Mouse (Mus musculus): ENCODE results near the gene Clca3a1. TPM values are rescaled to one million over a fixed set of nuclear protein-coding genes. Genes with fewer than 3 reads are reported as not detected.
A peak's percentile ranks its signal among the peaks of the same experiment; 100 is the strongest.

The Clca3a1 gene
- polyA plus RNA-seq, 1 experiment from 2014 or later: 2.5 TPM

DNA sequence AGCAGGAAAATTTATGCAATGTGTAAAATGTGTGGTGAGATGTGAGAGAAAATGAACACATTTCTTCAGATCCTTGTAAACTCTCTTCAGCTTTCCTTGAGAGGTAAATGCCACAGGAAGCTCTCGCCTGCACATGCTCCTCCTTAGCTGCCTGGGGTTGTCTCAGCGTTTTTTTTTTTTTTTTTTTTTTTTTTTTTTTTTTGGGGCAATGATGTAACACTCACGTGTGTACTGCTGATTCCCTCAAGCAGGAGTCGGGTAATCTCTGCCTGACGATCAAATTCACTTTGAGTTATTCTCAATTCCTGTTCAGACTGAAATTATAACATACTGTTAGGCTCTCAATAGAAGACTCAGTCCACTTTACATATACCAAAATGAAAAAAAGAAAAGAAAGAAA, 63.6 kb downstream of the Clca3a1 start:
- Histone ChIP-seq H3K27ac (replicated peaks) (no peak overlapping the region), H3K9ac (no peak overlapping the region)

DNA sequence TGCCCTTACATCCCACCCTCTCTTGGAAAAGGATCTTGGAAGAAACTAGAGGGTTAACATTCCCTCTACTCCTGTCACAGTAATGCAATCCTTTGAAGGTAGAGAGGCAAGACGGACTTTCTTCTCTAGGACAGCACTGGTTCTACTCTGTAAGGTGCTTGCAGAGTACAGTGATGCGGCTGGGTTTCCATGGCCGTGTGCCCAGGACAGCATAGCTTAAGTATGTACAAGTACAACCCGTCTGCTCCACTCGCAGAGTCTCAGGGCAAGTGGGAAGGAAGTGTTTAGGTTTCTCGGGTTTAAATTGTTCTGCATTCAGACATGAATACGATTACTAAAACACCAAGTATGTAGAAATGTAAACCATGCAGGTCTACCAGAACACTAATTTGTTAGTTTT, 65.8 kb downstream of the Clca3a1 start:
- Histone ChIP-seq H3K9ac (no peak overlapping the region), H3K4me3 (replicated peaks) (no peak overlapping the region), H3K4me1 (no peaks in the 10 kb centered on the region), H3K4me2 (replicated peaks) (no peak overlapping the region), H3K9me3 (replicated peaks) (no peaks in the 10 kb centered on the region), H3K27me3 (no peaks in the 10 kb centered on the region), H3K36me3 (peaks cover 55% of the 10 kb centered on the region), H3K27ac (replicated peaks) (no peak overlapping the region)
- no peak for ATAC-seq (ENCODE audit: insufficient number of reproducible peaks, low FRiP score, low TSS enrichment, low read depth)
- WGBS: 74% methylated on average over 7 of the region's 7 CpGs

More for the DNA sequence above, 63.6 kb downstream of the Clca3a1 start:
- Histone ChIP-seq H3K4me1 (no peaks in the 10 kb centered on the region), H3K9me3 (replicated peaks) (no peaks in the 10 kb centered on the region), H3K27me3 (no peaks in the 10 kb centered on the region), H3K4me2 (replicated peaks) (no peak overlapping the region), H3K4me3 (replicated peaks) (no peak overlapping the region), H3K36me3 (peaks cover 52% of the 10 kb centered on the region)
- no peak for ATAC-seq (ENCODE audit: insufficient number of reproducible peaks, low FRiP score, low TSS enrichment, low read depth)
- 49% methylated on average over 5 of the region's 5 CpGs for WGBS

DNA sequence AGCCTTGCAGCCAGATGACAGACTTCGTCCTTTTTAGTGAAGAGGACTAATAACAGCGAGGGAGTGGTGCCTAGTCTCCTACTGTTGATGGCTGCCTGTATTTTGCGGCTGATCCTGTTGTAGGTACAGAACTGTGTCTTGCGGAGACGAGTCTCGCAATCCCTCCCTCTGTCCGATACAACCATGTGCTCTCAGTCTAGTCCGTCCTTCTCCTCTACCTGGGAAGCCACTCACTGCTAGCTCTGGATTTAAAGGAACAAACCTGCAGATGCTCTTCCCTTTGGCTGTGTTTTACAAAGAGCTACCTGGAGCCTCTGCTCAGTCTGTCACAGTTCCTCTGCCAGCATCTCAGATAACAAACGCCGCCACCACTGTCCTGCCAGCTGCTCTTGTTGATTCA, 66.7 kb downstream of the Clca3a1 start:
- no peak for ATAC-seq (ENCODE audit: insufficient number of reproducible peaks, low FRiP score, low TSS enrichment, low read depth)
- H3K9me3 ChIP-seq (replicated peaks): no peaks in the 10 kb centered on the region
- 95% methylated on average over 10 of the region's 10 CpGs for WGBS
- H3K36me3 ChIP-seq: peaks cover 55% of the 10 kb centered on the region
- no peaks in the 10 kb centered on the region for H3K4me1 ChIP-seq
- H3K9ac ChIP-seq: no peak overlapping the region
- H3K4me3 ChIP-seq (replicated peaks): no peak overlapping the region
- no peak overlapping the region for H3K4me2 ChIP-seq (replicated peaks)
- no peak overlapping the region for H3K27ac ChIP-seq (replicated peaks)
- no peaks in the 10 kb centered on the region for H3K27me3 ChIP-seq

DNA sequence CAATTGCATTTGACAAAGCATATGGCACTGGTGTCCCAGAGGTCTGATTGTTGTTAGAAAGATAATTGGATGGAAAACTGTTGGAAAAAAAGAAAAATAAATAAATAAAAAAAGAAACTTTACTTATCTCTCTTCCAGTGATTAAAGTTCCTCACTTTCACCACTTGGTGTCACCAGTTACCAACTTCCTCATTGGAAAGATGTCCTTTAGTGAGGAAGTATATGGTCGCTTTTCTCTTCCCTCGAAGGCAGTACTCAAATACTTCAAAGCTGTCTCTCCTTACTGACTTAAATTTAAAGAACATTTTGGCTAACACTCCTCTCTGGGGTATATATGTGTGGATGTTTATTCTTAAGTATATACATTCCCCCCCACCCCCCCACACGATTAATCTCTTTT, 68.7 kb downstream of the Clca3a1 start:
- Histone ChIP-seq H3K4me3 (replicated peaks) (no peak overlapping the region), H3K4me1 (no peaks in the 10 kb centered on the region), H3K9ac (no peak overlapping the region), H3K36me3 (peaks cover 47% of the 10 kb centered on the region), H3K27me3 (no peaks in the 10 kb centered on the region), H3K27ac (replicated peaks) (no peak overlapping the region), H3K9me3 (replicated peaks) (no peaks in the 10 kb centered on the region), H3K4me2 (replicated peaks) (no peak overlapping the region)
- WGBS: 48% methylated on average over 3 of the region's 3 CpGs
- ATAC-seq (ENCODE audit: insufficient number of reproducible peaks, low FRiP score, low TSS enrichment, low read depth): no peak

DNA sequence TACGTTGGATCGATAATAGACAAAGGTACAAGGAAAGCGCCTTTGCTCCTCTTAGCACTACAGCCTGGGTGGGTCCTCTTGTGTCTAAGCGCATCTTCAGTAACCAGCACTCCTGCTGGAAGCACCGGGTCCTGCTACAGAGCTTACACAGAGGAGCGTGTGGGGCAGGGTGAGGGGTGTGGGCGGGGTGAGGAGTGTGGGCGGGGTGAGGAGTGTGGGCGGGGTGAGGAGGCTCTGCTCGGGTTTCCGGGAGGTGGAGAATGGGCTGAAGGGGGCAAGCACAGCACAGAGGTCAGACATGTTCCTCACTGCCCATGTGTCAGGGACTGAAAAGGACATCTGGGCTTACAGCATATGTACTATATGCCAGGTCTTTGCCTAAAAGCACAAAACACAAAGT, 71.5 kb downstream of the Clca3a1 start:
- no peaks in the 10 kb centered on the region for H3K4me1 ChIP-seq
- no peak overlapping the region for H3K27ac ChIP-seq (replicated peaks)
- H3K9ac ChIP-seq: no peak overlapping the region
- H3K9me3 ChIP-seq (replicated peaks): no peaks in the 10 kb centered on the region
- 21% methylated on average over 11 of the region's 11 CpGs for WGBS
- no peaks in the 10 kb centered on the region for H3K27me3 ChIP-seq
- H3K4me3 ChIP-seq (replicated peaks): no peak overlapping the region
- H3K36me3 ChIP-seq: peaks cover 38% of the 10 kb centered on the region
- H3K4me2 ChIP-seq (replicated peaks): no peak overlapping the region
- peak; percentile 72 for ATAC-seq (ENCODE audit: insufficient number of reproducible peaks, low FRiP score, low TSS enrichment, low read depth)

DNA sequence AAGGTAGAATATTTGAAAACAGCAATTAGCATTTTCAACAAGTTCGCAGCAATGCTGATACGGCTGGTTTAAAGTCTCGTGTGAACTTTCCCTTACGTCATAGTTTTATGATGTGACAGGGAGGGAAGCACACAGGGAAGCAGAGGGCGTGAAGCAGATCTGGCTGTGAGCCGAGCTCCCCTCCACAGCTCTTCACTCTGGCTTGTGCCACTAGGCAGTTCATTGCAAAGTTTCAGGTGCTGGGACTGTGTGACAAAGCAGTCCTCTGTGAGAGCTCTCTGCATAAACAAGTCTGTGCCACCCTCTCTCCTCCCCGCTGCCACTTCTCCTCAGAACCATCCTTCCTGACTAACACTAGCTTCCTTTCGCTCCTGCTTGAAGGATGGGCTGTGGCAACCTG, 72.5 kb downstream of the Clca3a1 start:
- Histone ChIP-seq H3K9me3 (replicated peaks) (no peaks in the 10 kb centered on the region), H3K4me1 (no peaks in the 10 kb centered on the region), H3K9ac (no peak overlapping the region), H3K27ac (replicated peaks) (no peak overlapping the region), H3K4me3 (replicated peaks) (no peak overlapping the region), H3K4me2 (replicated peaks) (no peak overlapping the region), H3K36me3 (peaks cover 29% of the 10 kb centered on the region), H3K27me3 (no peaks in the 10 kb centered on the region)
- ATAC-seq (ENCODE audit: insufficient number of reproducible peaks, low FRiP score, low TSS enrichment, low read depth): no peak
- 81% methylated on average over 8 of the region's 8 CpGs for WGBS

DNA sequence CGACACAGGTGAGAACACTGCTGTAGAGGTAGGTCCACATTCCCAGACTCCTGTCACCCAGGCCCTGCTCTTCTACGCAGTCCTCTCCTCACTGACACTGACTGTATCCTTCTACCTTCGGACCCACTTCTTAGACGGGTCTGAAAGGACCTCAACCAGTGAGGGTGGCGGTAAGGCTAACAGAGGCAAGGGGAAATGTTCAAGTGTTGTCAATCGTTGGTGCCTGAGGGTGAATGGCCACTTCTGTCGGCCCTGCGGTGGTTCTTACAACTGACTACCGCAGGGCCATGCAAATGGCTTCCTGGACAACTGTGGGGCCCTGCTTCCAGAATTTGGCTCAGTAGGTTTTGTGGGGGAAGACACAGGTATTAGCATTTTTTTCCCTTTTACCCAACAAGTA, 73.2 kb downstream of the Clca3a1 start:
- ATAC-seq (ENCODE audit: insufficient number of reproducible peaks, low FRiP score, low TSS enrichment, low read depth): no peak
- no peak overlapping the region for H3K27ac ChIP-seq (replicated peaks)
- no peaks in the 10 kb centered on the region for H3K4me1 ChIP-seq
- H3K27me3 ChIP-seq: no peaks in the 10 kb centered on the region
- H3K36me3 ChIP-seq: peaks cover 26% of the 10 kb centered on the region
- H3K9me3 ChIP-seq (replicated peaks): no peaks in the 10 kb centered on the region
- H3K4me3 ChIP-seq (replicated peaks): no peak overlapping the region
- no peak overlapping the region for H3K9ac ChIP-seq
- 85% methylated on average over 9 of the region's 9 CpGs for WGBS
- H3K4me2 ChIP-seq (replicated peaks): no peak overlapping the region

DNA sequence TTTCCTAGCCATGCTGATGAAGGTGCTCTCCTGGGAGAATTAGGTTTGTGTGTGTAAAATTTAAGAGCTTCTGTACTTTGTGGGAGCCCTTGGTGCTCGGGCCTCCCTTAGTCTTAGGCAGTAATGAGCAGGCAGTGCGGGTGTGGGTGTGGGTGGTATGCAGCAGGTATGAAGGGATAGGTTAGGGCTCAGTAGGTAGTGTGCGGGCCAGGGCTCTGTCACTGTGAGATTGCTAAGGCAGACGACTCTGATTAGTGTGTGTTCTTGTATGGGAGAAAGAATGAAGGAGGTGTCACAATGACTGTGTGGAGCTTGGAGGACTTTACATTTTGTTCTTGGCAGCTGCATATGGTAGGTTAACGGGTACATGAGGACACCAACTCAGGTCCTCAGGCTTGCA, 74.6 kb downstream of the Clca3a1 start:
- Histone ChIP-seq H3K27ac (replicated peaks) (no peak overlapping the region), H3K4me2 (replicated peaks) (no peak overlapping the region), H3K4me1 (no peaks in the 10 kb centered on the region), H3K4me3 (replicated peaks) (no peak overlapping the region), H3K36me3 (peaks cover 24% of the 10 kb centered on the region), H3K9me3 (replicated peaks) (no peaks in the 10 kb centered on the region), H3K9ac (no peak overlapping the region), H3K27me3 (no peaks in the 10 kb centered on the region)
- ATAC-seq (ENCODE audit: insufficient number of reproducible peaks, low FRiP score, low TSS enrichment, low read depth): no peak
- WGBS: 88% methylated on average over 5 of the region's 5 CpGs

DNA sequence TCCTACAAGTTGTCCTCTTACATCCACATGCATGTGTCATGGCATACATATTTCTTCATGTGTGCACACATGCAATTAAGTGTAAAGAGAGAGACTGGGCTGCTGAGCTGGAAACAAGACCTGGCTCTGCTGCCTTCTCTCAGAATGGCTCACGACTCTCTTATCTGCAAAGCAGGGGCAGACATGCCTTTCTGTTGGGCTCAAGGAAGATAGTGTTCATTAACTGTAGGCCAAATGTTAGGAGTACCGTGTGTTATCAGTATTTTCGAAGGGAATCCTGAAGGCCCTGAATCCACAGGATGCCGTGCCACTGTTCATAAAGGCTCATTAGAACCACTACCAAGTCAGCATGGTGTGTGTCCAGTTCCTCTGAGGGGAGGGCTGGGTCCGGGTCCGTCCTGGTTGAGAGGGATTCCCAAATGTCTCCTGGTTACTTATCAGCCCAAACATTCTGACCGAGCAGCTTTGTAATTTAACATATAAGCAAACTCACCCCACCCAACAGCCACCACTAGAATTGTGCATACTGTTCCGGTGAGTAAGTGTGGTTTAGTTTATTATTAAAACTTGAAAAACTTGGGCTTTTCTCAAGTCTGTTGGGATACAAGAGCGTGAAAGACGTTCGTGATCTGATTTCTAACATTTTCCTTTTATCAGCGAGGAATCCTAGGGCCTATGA, 77.5 kb downstream of the Clca3a1 start:
- H3K4me1 ChIP-seq: no peaks in the 10 kb centered on the region
- no peak for ATAC-seq (ENCODE audit: insufficient number of reproducible peaks, low FRiP score, low TSS enrichment, low read depth)
- no peaks in the 10 kb centered on the region for H3K9me3 ChIP-seq (replicated peaks)
- H3K27ac ChIP-seq (replicated peaks): no peak overlapping the region
- 89% methylated on average over 12 of the region's 12 CpGs for WGBS
- H3K9ac ChIP-seq: no peak overlapping the region
- H3K36me3 ChIP-seq: peaks cover 17% of the 10 kb centered on the region
- no peak overlapping the region for H3K4me3 ChIP-seq (replicated peaks)
- no peak overlapping the region for H3K4me2 ChIP-seq (replicated peaks)
- no peaks in the 10 kb centered on the region for H3K27me3 ChIP-seq

DNA sequence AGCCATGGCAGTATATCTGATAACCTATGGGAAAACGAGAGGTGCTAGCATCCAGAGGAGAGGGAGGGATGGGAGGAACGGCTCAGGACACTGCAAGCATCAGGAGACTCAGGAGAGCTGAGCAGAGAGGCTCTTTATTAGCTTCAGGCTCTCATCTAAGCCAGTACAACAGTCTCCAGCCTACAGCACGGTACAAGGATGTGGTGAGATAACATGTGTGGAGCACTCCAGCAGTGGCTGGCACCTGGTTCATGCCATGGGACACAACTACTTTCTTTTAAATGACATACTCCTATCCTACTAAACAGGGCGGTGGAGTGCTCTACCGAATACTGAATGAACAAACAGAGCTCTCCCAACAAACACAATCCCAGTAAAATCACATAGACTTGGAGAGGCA, 79.2 kb downstream of the Clca3a1 start:
- no peak for ATAC-seq (ENCODE audit: insufficient number of reproducible peaks, low FRiP score, low TSS enrichment, low read depth)
- Histone ChIP-seq H3K9me3 (replicated peaks) (no peaks in the 10 kb centered on the region), H3K4me2 (replicated peaks) (no peak overlapping the region), H3K9ac (no peak overlapping the region), H3K27me3 (no peaks in the 10 kb centered on the region), H3K4me3 (replicated peaks) (no peak overlapping the region), H3K36me3 (peaks cover 11% of the 10 kb centered on the region; the same call in 1 of the 2 replicates), H3K4me1 (no peaks in the 10 kb centered on the region), H3K27ac (replicated peaks) (no peak overlapping the region)
- 74% methylated on average over 5 of the region's 5 CpGs for WGBS

DNA sequence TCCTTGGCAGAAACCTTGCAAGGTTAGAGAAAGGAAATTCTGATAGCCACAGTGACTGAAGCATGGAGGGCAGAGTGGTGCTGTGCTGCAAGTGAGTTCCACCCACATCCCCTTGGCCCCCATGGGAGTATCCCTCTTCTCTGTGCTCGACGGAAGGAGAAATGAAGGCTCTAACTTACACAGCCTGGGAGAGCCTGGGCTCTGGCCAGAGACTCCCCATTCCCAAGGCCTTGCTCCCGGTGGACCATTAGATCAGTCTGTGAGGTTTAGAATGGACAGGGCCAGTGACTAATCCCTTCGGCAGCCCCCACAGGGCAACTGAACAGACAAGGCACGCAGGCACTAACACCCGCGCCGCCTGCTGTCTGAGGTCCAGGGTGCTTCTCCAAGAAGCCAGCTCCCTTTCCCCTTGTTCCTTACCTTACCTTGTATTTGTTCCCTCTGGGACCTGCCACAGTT, 81.0 kb downstream of the Clca3a1 start:
- no peak for ATAC-seq (ENCODE audit: insufficient number of reproducible peaks, low FRiP score, low TSS enrichment, low read depth)
- 76% methylated on average over 8 of the region's 8 CpGs for WGBS
- no peak overlapping the region for H3K9ac ChIP-seq

More for the DNA sequence above, 81.0 kb downstream of the Clca3a1 start:
- Histone ChIP-seq H3K9me3 (replicated peaks) (no peaks in the 10 kb centered on the region), H3K4me1 (no peaks in the 10 kb centered on the region), H3K4me2 (replicated peaks) (no peak overlapping the region), H3K27ac (replicated peaks) (no peak overlapping the region), H3K36me3 (peaks cover under 1% of the 10 kb centered on the region; the same call in 1 of the 2 replicates), H3K27me3 (no peaks in the 10 kb centered on the region), H3K4me3 (replicated peaks) (no peak overlapping the region)

Measured in embryonic facial prominence, embryonic 15.5 days (tissue).